Mouse (Mus musculus) forebrain, postnatal 0 days (tissue): ENCODE results near the gene Olfr961. TPM values are rescaled to one million over a fixed set of nuclear protein-coding genes. Genes with fewer than 3 reads are reported as not detected.
A peak's percentile ranks its signal among the peaks of the same experiment; 100 is the strongest.

Experiments used
- ATAC-seq: fragments of 200-750 bp; cut with Nextera tagmentation; 2 replicates; pipeline ENCODE4 v1.8.0; 2017; ENCODE audit warnings: mild to moderate bottlenecking, moderate library complexity
- DNase-seq: peaks from one replicate; pipeline ENCODE4 v3.0.0-alpha.2; 2015
- H3K27ac ChIP-seq: fragments of 300-500 bp; sonication (generic); 2 replicates; pipeline ENCODE4 v1.5.1; 2014; ENCODE audit warnings: low read depth, mild to moderate bottlenecking, antibody characterized with exemption, low read length, moderate library complexity, mixed read lengths
- H3K27me3 ChIP-seq: fragments of 300-500 bp; sonication (generic); 2 replicates; pipeline ENCODE4 v1.6.1; 2014; ENCODE audit warnings: mild to moderate bottlenecking, low read length, mixed read lengths; ENCODE audit not compliant: insufficient read depth
- H3K36me3 ChIP-seq: fragments of 300-500 bp; sonication (generic); 2 replicates; pipeline ENCODE4 v1.6.1; 2014; ENCODE audit warnings: mild to moderate bottlenecking, moderate library complexity; ENCODE audit not compliant: insufficient read depth
- H3K4me1 ChIP-seq: fragments of 300-500 bp; sonication (generic); 2 replicates; pipeline ENCODE4 v1.6.1; 2014; ENCODE audit warnings: antibody characterized with exemption; ENCODE audit not compliant: insufficient read depth
- H3K4me2 ChIP-seq: fragments of 300-500 bp; sonication (generic); 2 replicates; pipeline ENCODE4 v1.6.1; 2014; ENCODE audit warnings: low read depth, mild to moderate bottlenecking, moderate library complexity
- H3K4me3 ChIP-seq: fragments of 300-500 bp; sonication (generic); 2 replicates; pipeline ENCODE4 v1.5.1; 2014; ENCODE audit warnings: low read depth, low read length, mixed read lengths
- H3K9ac ChIP-seq: fragments of 300-500 bp; sonication (generic); 2 replicates; pipeline ENCODE4 v1.6.1; 2014; ENCODE audit warnings: mild to moderate bottlenecking
- H3K9me3 ChIP-seq: fragments of 300-500 bp; sonication (generic); 2 replicates; pipeline ENCODE4 v1.6.1; 2016; ENCODE audit warnings: low read length
- CTCF ChIP-seq: sonication (generic); IDR thresholded peaks from 2 replicates; pipeline ENCODE4 v1.5.1; 2016; ENCODE audit warnings: antibody characterized with exemption, control low read depth, low read depth
- WGBS: fragments of 180-500 bp; shearing (Covaris S2); extraction: QIAGEN DNeasy Blood & Tissue Kit; methylation state at CpG from one replicate; pipeline ENCODE4 v1.1.7; 2014; 5-methylcytosine and 5-hydroxymethylcytosine counted together
- polyA plus RNA-seq: library from polyadenylated mRNA; unstranded; fragments of >200 nt; fragmentation: Nextera tagmentation; extraction: Ambion mirVana; gene quantifications from 2 replicates; pipeline ENCODE4 v1.2.1, GENCODE M21; 2015
- total RNA-seq: library from RNA; depleted of rRNA; stranded (reverse); fragments of >200 nt; gene quantifications from 2 replicates; pipeline ENCODE4 v1.2.3, GENCODE M21; 2014; rRNA removed

The Olfr961 gene
- total and polyA plus RNA-seq, 2 experiments from 2014 or later: not detected

DNA sequence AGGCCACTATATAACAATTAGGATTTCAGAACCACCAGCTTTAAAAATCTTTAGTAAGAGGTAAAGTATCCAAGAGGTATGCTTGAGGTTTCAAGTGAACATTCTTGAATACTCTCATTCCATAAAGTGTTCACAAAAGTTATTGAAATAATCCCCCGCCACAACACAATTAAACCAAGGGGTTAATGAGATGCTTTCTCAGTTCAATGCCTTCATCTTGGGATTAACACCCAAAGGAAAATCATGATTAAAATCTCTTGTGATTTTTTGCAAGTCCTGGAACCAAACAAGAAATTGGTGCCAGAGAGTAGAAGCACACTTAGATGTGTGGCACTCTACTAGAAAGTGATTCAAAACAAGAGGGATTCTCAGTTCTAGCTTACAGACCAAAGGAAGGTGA lies 22.0 kb downstream of the Olfr961 start, which contains the start of gene Olfr963:
Gene Olfr963, plus strand, starts transcription at position 301 of the 400 bp plus-strand sequence.
- ATAC-seq: no peak
- no peak for DNase-seq

GRCm38 (mm10) chr9:39669723-39670122 lies 24.8 kb downstream of the Olfr961 start:
- Histone ChIP-seq H3K9ac (no peak overlapping the region), H3K36me3 (no peaks in the 10 kb centered on the region), H3K4me1 (no peaks in the 10 kb centered on the region), H3K9me3 (no peaks in the 10 kb centered on the region), H3K27ac (no peak overlapping the region), H3K4me3 (no peak overlapping the region), H3K27me3 (no peaks in the 10 kb centered on the region), H3K4me2 (no peak overlapping the region)
- 85% methylated on average over 2 of the region's 2 CpGs for WGBS
- ATAC-seq (no peak), DNase-seq (no peak)
- no peak for TF ChIP-seq CTCF

More for the DNA sequence above, 22.0 kb downstream of the Olfr961 start, which contains the start of gene Olfr963:
- 80% methylated on average over 1 of the region's 1 CpGs for WGBS
- H3K4me1 ChIP-seq: no peaks in the 10 kb centered on the region
- no peaks in the 10 kb centered on the region for H3K36me3 ChIP-seq
- no peak within 1 kb of the TSS for H3K4me3 ChIP-seq
- H3K27ac ChIP-seq: no peak within 1 kb of the TSS
- no peaks in the 10 kb centered on the region for H3K27me3 ChIP-seq
- H3K9ac ChIP-seq: no peak within 1 kb of the TSS
- no peak within 1 kb of the TSS for H3K4me2 ChIP-seq
- TF ChIP-seq CTCF: no peak
- no peaks in the 10 kb centered on the region for H3K9me3 ChIP-seq

DNA sequence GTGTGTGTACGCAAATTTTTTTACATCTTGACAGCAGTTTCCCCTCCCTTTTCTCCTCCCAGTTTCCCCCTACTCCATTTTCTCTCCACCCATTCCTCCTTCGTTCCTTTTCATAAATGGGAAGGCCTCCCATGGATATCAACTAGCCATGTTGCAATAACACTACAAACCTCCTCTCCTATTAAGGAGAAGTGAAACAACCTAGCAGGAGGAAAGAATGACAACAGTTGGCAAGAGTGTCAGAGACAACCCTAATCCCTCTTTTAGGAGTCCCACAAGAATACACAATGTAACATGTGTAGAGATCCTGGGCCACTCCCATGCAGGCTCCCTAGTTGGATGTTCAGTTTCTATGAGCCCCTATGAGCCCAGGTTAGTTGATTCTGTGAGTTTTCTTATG lies 29.9 kb downstream of the Olfr961 start:
- no peak overlapping the region for H3K27ac ChIP-seq
- WGBS: 85% methylated on average over 2 of the region's 2 CpGs
- ATAC-seq (no peak), DNase-seq (no peak)
- H3K4me1 ChIP-seq: no peaks in the 10 kb centered on the region
- no peaks in the 10 kb centered on the region for H3K27me3 ChIP-seq
- no peak overlapping the region for H3K4me3 ChIP-seq
- no peak overlapping the region for H3K9ac ChIP-seq
- no peaks in the 10 kb centered on the region for H3K9me3 ChIP-seq
- H3K36me3 ChIP-seq: no peaks in the 10 kb centered on the region
- H3K4me2 ChIP-seq: no peak overlapping the region
- no peak for TF ChIP-seq CTCF

GRCm38 (mm10) chr9:39678557-39678956 lies 33.7 kb downstream of the Olfr961 start:
- Histone ChIP-seq H3K4me1 (no peaks in the 10 kb centered on the region), H3K27ac (no peak overlapping the region), H3K9me3 (no peaks in the 10 kb centered on the region), H3K27me3 (no peaks in the 10 kb centered on the region), H3K36me3 (no peaks in the 10 kb centered on the region), H3K4me2 (no peak overlapping the region), H3K9ac (no peak overlapping the region), H3K4me3 (no peak overlapping the region)
- WGBS: 98% methylated on average over 2 of the region's 2 CpGs
- DNase-seq (no peak), ATAC-seq (no peak)
- TF ChIP-seq CTCF: no peak

DNA sequence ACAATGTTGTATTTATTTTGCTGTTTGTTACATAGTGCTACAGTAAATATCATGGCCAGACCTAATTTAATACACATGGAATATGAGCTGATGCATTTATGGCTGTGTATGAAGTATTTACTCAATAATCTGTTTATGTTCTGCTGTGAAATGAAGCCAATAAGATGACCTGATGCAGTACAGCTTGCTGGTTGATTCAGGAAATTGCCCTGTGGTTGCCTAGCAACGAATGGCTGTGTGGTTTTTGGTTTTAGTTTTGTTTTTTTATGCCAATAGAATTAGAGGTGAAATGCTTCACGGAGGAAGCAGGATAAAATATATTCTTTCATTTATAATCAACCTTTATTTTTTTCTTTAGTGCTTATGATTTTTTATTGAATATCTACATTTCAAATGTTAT lies 34.4 kb downstream of the Olfr961 start:
- no peak for TF ChIP-seq CTCF
- WGBS: 63% methylated on average over 2 of the region's 2 CpGs
- DNase-seq (peak; percentile 31), ATAC-seq (no peak)
- no peak overlapping the region for H3K4me3 ChIP-seq
- no peak overlapping the region for H3K9ac ChIP-seq
- H3K27ac ChIP-seq: no peak overlapping the region
- H3K27me3 ChIP-seq: no peaks in the 10 kb centered on the region
- no peaks in the 10 kb centered on the region for H3K9me3 ChIP-seq
- H3K36me3 ChIP-seq: no peaks in the 10 kb centered on the region
- H3K4me1 ChIP-seq: no peaks in the 10 kb centered on the region
- no peak overlapping the region for H3K4me2 ChIP-seq

Other genes with a start within 250 kb of the Olfr961 start
- not detected in 2 replicates for gene Olfr952, start 217.9 kb upstream of the Olfr961 start, total RNA-seq
- not detected in 2 replicates for gene Olfr952, start 217.9 kb upstream of the Olfr961 start, polyA plus RNA-seq
- gene Olfr954, start 188.4 kb upstream of the Olfr961 start, total RNA-seq: not detected in 2 replicates
- not detected in 2 replicates for gene Olfr954, start 188.4 kb upstream of the Olfr961 start, polyA plus RNA-seq
- not detected in 2 replicates for gene Olfr955, start 173.1 kb upstream of the Olfr961 start, total RNA-seq
- gene Olfr955, start 173.1 kb upstream of the Olfr961 start, polyA plus RNA-seq: not detected in 2 replicates
- gene Olfr44, start 151.1 kb upstream of the Olfr961 start, total RNA-seq: not detected in 2 replicates
- gene Olfr44, start 151.1 kb upstream of the Olfr961 start, polyA plus RNA-seq: not detected in 2 replicates
- gene Olfr957, start 129.3 kb upstream of the Olfr961 start, total RNA-seq: not detected in 2 replicates
- not detected in 2 replicates for gene Olfr957, start 129.3 kb upstream of the Olfr961 start, polyA plus RNA-seq
- not detected in 2 replicates for gene Olfr958, start 91.0 kb upstream of the Olfr961 start, total RNA-seq
- gene Olfr958, start 91.0 kb upstream of the Olfr961 start, polyA plus RNA-seq: not detected in 2 replicates
- not detected in 2 replicates for gene Olfr959, start 69.5 kb upstream of the Olfr961 start, total RNA-seq
- gene Olfr959, start 69.5 kb upstream of the Olfr961 start, polyA plus RNA-seq: not detected in 2 replicates
- gene AW551984, start 40.7 kb upstream of the Olfr961 start, total RNA-seq: 103 and 219 TPM in 2 replicates
- 46.3 and 98.8 TPM in 2 replicates for gene AW551984, start 40.7 kb upstream of the Olfr961 start, polyA plus RNA-seq
- not detected in 2 replicates for gene Olfr148, start 34.4 kb upstream of the Olfr961 start, total RNA-seq
- not detected in 2 replicates for gene Olfr148, start 34.4 kb upstream of the Olfr961 start, polyA plus RNA-seq
- gene Olfr960, start 23.7 kb upstream of the Olfr961 start, total RNA-seq: not detected in 2 replicates
- not detected in 2 replicates for gene Olfr960, start 23.7 kb upstream of the Olfr961 start, polyA plus RNA-seq
- not detected in 2 replicates for gene Olfr963, start 22.1 kb downstream of the Olfr961 start, total RNA-seq
- not detected in 2 replicates for gene Olfr963, start 22.1 kb downstream of the Olfr961 start, polyA plus RNA-seq
- not detected in 2 replicates for gene Olfr149, start 62.0 kb downstream of the Olfr961 start, total RNA-seq
- gene Olfr149, start 62.0 kb downstream of the Olfr961 start, polyA plus RNA-seq: not detected in 2 replicates
- not detected in 2 replicates for gene Olfr965, start 66.3 kb downstream of the Olfr961 start, total RNA-seq
- not detected in 2 replicates for gene Olfr965, start 66.3 kb downstream of the Olfr961 start, polyA plus RNA-seq
- gene Olfr150, start 85.9 kb downstream of the Olfr961 start, total RNA-seq: not detected in 2 replicates
- not detected in 2 replicates for gene Olfr150, start 85.9 kb downstream of the Olfr961 start, polyA plus RNA-seq
- gene Olfr967, start 101.2 kb downstream of the Olfr961 start, total RNA-seq: not detected in 2 replicates
- not detected in 2 replicates for gene Olfr967, start 101.2 kb downstream of the Olfr961 start, polyA plus RNA-seq
- gene Olfr968, start 138.2 kb downstream of the Olfr961 start, total RNA-seq: not detected in 2 replicates
- not detected in 2 replicates for gene Olfr968, start 138.2 kb downstream of the Olfr961 start, polyA plus RNA-seq
- gene Olfr969, start 145.9 kb downstream of the Olfr961 start, total RNA-seq: not detected in 2 replicates
- not detected in 2 replicates for gene Olfr969, start 145.9 kb downstream of the Olfr961 start, polyA plus RNA-seq
- gene Olfr970, start 163.8 kb downstream of the Olfr961 start, total RNA-seq: not detected in 2 replicates
- not detected in 2 replicates for gene Olfr970, start 163.8 kb downstream of the Olfr961 start, polyA plus RNA-seq
- gene Olfr971, start 191.8 kb downstream of the Olfr961 start, total RNA-seq: not detected in 2 replicates
- not detected in 2 replicates for gene Olfr971, start 191.8 kb downstream of the Olfr961 start, polyA plus RNA-seq
- gene Olfr972, start 221.3 kb downstream of the Olfr961 start, total RNA-seq: not detected in 2 replicates
- not detected in 2 replicates for gene Olfr972, start 221.3 kb downstream of the Olfr961 start, polyA plus RNA-seq